Mouse (Mus musculus) megakaryocyte, embryonic 14.5 days (primary cell): ENCODE measurements around the gene Zfp646.

Source experiments
- FLI1 ChIP-seq: IDR thresholded peaks from 2 replicates; pipeline ENCODE4 v1.6.1; 2012; ENCODE audit warnings: low read length, inconsistent platforms, mixed read lengths
- GATA1 ChIP-seq: IDR thresholded peaks from 3 replicates; pipeline ENCODE4 v1.6.1; 2012; ENCODE audit warnings: mixed read lengths, low read length, inconsistent platforms, borderline replicate concordance

- TF ChIP-seq GATA1 (no peak), FLI1 (no peak)
Measured at GRCm38 (mm10) chr7:127929923-127930322, 53.9 kb downstream of the Zfp646 start, which contains the start of gene Prss8.
